Mouse (Mus musculus) neural tube, embryonic 12.5 days (tissue): ENCODE measurements around the gene Brip1. TPM values are rescaled to one million over a fixed set of nuclear protein-coding genes. Genes with fewer than 3 reads are reported as not detected.
A peak's percentile ranks its signal among the peaks of the same experiment; 100 is the strongest.

Source experiments
- ATAC-seq: fragments of 200-750 bp; cut with Nextera tagmentation; 2 replicates; pipeline ENCODE4 v1.8.0; 2017; ENCODE audit warnings: low read depth, mild to moderate bottlenecking, moderate TSS enrichment, moderate library complexity; ENCODE audit not compliant: low FRiP score
- H3K27ac ChIP-seq: fragments of 300-500 bp; sonication (generic); 2 replicates; pipeline ENCODE4 v1.5.1; 2016
- H3K27me3 ChIP-seq: fragments of 300-500 bp; sonication (generic); replicated peaks from 2 replicates; pipeline ENCODE4 v1.6.1; 2016; ENCODE audit warnings: mild to moderate bottlenecking
- H3K36me3 ChIP-seq: fragments of 300-500 bp; sonication (generic); 2 replicates; pipeline ENCODE4 v1.6.1; 2016; ENCODE audit warnings: mild to moderate bottlenecking
- H3K4me1 ChIP-seq: fragments of 300-500 bp; sonication (generic); 2 replicates; pipeline ENCODE4 v1.6.1; 2016
- H3K4me2 ChIP-seq: fragments of 300-500 bp; sonication (generic); replicated peaks from 2 replicates; pipeline ENCODE4 v1.6.1; 2016; ENCODE audit warnings: mild to moderate bottlenecking
- H3K4me3 ChIP-seq: fragments of 300-500 bp; sonication (generic); 2 replicates; pipeline ENCODE4 v1.5.1; 2016
- H3K9ac ChIP-seq: fragments of 300-500 bp; sonication (generic); 2 replicates; pipeline ENCODE4 v1.6.1; 2016; ENCODE audit warnings: mild to moderate bottlenecking
- H3K9me3 ChIP-seq: fragments of 300-500 bp; sonication (generic); 2 replicates; pipeline ENCODE4 v1.6.1; 2016; ENCODE audit warnings: mild to moderate bottlenecking
- WGBS: fragments of 180-500 bp; shearing (Covaris S2); methylation state at CpG from one replicate; pipeline ENCODE4 v1.1.7; 2016; 5-methylcytosine and 5-hydroxymethylcytosine counted together
- polyA plus RNA-seq: library from polyadenylated mRNA; unstranded; fragments of >200 nt; fragmentation: Nextera tagmentation; extraction: Ambion mirVana; gene quantifications from 2 replicates; pipeline ENCODE4 v1.2.1, GENCODE M21; 2016

Gene Brip1
- 4.8 and 5.6 TPM in 2 replicates for polyA plus RNA-seq

DNA sequence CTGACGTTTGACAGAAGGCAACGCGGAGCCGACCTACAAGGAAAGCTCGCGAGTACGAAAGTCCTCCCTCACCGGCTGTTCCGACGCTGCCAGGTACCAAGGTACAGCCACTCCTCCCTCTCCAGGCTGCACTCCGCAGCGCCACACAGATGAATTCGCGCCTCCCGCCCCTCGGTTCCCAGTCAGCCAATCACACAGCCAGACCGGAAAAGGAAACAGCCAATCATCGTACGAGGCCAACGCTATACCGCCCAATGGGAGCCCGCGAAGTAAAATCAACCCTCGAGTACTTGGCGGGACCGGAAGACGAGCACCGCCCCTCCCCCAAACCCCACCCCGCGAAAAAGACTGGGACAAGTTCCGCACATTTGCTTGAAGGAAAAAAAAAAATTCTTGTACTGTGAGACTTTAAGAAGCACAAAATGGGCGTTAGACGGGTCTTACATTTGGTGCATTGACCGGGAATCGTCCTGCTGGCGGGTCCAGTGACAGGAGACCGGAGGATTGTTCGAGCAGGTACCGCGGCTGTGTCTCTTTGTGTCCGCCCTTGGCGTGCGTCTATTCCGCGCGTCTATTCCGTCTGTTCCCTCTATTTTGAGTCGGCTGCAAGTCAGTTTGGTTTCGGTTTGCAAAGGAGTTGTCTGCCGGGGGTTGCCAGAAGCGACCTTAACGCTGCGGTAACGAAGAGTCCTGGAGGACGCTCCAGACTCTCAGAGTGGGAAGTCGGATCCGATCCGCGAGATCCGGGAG lies at the start of gene Brip1:
Gene Brip1, minus strand, starts transcription at position 157 of the 750 bp plus-strand sequence.
- ATAC-seq, result peak; percentile 98
- Histone ChIP-seq H3K4me2 (peak within 1 kb of the TSS; percentile 62), H3K4me3 (peak within 1 kb of the TSS; percentile 71), H3K27me3 (no peaks in the 10 kb centered on the region), H3K27ac (peak within 1 kb of the TSS; percentile 37; the same call in 1 of the 2 replicates), H3K4me1 (peaks cover 4% of the 10 kb centered on the region; the same call in 1 of the 2 replicates), H3K9me3 (peaks cover 10% of the 10 kb centered on the region; the same call in 1 of the 2 replicates), H3K36me3 (peaks cover 35% of the 10 kb centered on the region), H3K9ac (peak within 1 kb of the TSS; percentile 75)
- under 1% methylated on average over 60 of the region's 60 CpGs for WGBS

DNA sequence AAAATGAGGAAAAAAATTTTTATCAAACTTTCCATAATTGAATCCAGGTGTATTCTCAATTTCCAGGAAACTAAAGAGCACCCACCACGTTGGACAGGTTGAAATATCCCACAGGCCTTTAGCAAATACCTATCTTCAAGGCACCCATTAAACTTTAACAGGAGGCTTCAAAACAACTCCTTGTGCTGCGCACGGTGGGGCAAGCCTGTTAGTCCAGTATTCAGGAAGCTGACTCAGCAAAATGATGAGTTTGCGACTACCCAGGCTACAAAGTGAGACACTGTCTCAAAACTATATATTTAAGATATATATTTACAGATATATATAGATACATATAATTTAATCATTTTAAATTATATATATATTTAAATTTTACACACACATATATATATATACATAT lies 31.5 kb upstream of the Brip1 start:
- Histone ChIP-seq H3K27me3 (no peaks in the 10 kb centered on the region), H3K4me1 (no peaks in the 10 kb centered on the region), H3K9me3 (no peaks in the 10 kb centered on the region), H3K27ac (no peak overlapping the region), H3K4me3 (no peak overlapping the region), H3K9ac (no peak overlapping the region), H3K36me3 (peaks cover 54% of the 10 kb centered on the region), H3K4me2 (no peak overlapping the region)
- WGBS, result 92% methylated on average over 4 of the region's 4 CpGs
- ATAC-seq, result no peak

DNA sequence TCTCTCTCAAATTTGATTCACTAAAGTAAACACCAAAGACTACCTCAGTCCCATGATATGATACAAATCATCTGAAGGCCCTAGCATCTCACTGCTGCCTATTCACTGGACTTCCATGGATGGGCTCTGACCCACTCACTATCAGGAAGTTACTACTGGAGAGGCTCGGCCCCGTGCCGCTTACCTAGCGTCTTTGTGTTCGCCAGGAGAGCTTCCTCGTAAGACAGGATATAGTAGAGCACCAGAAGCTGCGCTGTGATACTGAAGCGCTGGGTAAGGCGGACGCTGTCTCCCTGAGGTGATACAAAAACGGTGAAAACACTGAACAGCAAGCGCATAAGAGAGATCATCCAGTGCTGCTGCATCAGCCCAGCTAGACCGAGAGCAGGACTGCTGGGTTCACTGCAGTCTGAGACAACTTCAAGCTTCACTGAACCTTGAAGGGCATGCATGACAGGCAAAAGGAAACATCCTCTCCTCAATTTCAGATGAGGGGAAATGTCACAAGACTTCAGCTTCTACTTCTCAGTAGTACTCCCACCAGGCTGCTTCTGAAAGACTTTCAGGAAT lies 30.9 kb upstream of the Brip1 start:
- WGBS, result 95% methylated on average over 13 of the region's 13 CpGs
- no peaks in the 10 kb centered on the region for H3K4me1 ChIP-seq

DNA sequence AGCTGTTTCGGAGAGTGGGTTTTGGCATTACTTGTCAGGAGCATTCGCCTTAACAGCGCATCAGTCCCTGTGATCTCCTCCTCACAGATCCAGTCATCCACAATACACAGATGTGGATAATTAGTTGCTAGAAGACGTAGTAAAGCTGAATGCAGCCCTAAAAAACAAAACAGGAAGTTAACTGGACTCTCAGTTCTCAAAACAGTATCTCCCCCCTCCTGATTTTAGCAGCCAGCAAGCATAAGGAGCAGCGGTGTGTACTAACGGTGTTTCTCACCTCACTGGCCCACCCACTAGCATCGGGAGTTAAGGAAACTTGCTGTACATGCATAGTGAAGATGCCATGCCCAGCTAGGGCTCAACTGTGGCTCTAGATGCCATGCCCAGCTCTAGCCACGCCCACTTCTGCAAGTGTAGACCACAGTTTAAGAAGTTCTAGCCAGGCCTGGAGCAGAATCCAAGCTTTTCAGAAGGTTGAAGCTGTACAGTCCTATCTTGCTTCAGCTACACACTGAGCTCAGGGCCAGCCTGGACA lies 25.7 kb upstream of the Brip1 start:
- no peak overlapping the region for H3K4me3 ChIP-seq
- H3K36me3 ChIP-seq, result peaks cover 75% of the 10 kb centered on the region
- ATAC-seq, result no peak
- H3K27ac ChIP-seq, result no peak overlapping the region
- H3K27me3 ChIP-seq, result no peaks in the 10 kb centered on the region
- H3K4me2 ChIP-seq, result no peak overlapping the region
- WGBS, result 90% methylated on average over 8 of the region's 8 CpGs
- no peak overlapping the region for H3K9ac ChIP-seq
- H3K9me3 ChIP-seq, result no peaks in the 10 kb centered on the region
- H3K4me1 ChIP-seq, result no peaks in the 10 kb centered on the region

More for the DNA sequence above, 30.9 kb upstream of the Brip1 start:
- H3K36me3 ChIP-seq, result peaks cover 53% of the 10 kb centered on the region
- no peak overlapping the region for H3K4me3 ChIP-seq
- H3K27me3 ChIP-seq, result no peaks in the 10 kb centered on the region
- H3K9me3 ChIP-seq, result no peaks in the 10 kb centered on the region
- ATAC-seq, result no peak
- H3K4me2 ChIP-seq, result no peak overlapping the region
- H3K27ac ChIP-seq, result no peak overlapping the region
- no peak overlapping the region for H3K9ac ChIP-seq

DNA sequence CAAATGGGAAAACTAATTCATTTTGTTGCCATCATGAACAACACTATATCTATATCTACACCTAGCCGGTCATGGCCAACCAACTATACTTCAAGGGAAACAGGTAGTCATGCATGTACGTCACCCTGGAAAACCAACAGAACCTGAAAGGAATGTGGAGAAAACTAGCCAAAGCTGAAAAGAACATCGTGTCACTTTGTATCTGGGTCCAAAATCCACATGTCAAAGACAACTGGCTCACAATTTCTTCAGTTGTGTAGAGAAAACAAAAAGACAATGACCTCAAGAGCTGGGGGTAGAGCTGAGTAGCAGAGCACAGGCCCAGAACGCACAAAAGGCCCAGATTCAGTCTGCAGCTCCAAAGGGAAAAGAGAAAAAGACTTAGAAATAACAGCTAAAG lies 24.8 kb upstream of the Brip1 start:
- no peak overlapping the region for H3K27ac ChIP-seq
- no peak for ATAC-seq
- H3K27me3 ChIP-seq, result no peaks in the 10 kb centered on the region
- H3K9me3 ChIP-seq, result no peaks in the 10 kb centered on the region
- H3K4me2 ChIP-seq, result no peak overlapping the region
- no peak overlapping the region for H3K4me3 ChIP-seq
- no peaks in the 10 kb centered on the region for H3K4me1 ChIP-seq
- no peak overlapping the region for H3K9ac ChIP-seq
- H3K36me3 ChIP-seq, result peaks cover 72% of the 10 kb centered on the region
- WGBS, result 88% methylated on average over 4 of the region's 4 CpGs

DNA sequence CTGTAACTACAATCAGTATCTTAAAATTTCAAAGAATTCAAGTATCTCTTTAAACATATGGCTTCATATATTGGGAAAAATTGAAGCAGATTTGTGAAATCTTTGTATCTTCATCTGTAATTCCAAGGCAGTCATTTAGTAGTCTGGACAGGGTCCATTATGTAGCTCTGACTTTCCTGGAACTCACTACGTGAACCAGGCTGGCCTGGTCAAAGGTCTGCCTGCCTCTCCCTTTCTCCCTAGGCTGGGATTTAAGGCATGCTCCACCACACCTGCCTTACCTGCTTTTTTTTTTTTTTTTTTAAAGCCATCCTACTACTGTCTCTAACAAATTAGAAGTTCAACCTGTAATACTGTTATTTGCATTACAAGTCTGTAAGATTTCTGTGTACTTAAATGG lies 10.8 kb upstream of the Brip1 start:
- no peak for ATAC-seq
- Histone ChIP-seq H3K27me3 (no peaks in the 10 kb centered on the region), H3K9ac (no peak overlapping the region), H3K36me3 (peaks cover 66% of the 10 kb centered on the region), H3K9me3 (no peaks in the 10 kb centered on the region), H3K4me2 (no peak overlapping the region), H3K4me3 (no peak overlapping the region), H3K27ac (no peak overlapping the region), H3K4me1 (no peaks in the 10 kb centered on the region)
- 89% methylated on average over 1 of the region's 1 CpGs for WGBS

DNA sequence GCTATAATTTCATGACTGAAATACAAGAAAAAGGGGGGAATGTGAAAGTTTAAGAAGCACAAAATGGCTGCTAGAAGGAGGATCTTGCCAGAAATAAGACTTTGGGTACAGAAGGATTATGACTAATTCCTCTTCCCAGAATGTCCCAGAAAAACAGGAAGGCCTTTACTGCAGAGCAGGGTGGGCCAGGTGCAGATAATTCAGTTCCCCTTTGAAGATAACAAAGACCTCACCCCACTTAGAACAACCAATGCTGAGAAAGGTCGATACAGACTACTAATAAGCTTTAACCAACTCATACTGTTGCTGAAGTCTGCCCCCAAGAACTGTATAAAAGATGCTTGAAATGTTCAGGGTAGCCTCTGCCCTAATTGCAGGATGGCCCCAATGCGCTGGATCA lies 8.1 kb upstream of the Brip1 start:
- ATAC-seq, result no peak
- 96% methylated on average over 2 of the region's 2 CpGs for WGBS
- Histone ChIP-seq H3K9me3 (no peaks in the 10 kb centered on the region; the same call in 1 of the 2 replicates), H3K27ac (no peak overlapping the region), H3K4me2 (no peak overlapping the region), H3K9ac (no peak overlapping the region), H3K4me3 (no peak overlapping the region), H3K36me3 (peaks cover 71% of the 10 kb centered on the region), H3K27me3 (no peaks in the 10 kb centered on the region), H3K4me1 (no peaks in the 10 kb centered on the region)

DNA sequence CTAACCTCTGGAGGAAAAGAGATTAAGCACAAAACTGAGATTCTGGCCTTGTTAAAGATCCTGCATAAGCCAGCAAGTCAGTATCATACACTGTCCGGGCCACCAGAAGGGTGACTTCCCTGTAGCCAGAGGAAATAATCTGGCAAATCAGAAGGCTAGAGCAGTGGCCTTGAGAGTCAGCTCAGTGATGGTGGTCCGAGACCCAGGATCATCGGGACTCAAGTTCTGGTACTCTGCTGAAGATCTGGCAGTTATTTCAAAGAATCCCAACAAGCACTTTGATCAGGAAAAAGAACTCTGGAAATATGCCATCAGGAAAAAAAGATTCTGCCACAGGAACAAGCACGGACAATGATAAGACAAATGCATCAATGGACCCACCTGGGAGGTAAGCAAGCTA lies 4.9 kb upstream of the Brip1 start:
- no peaks in the 10 kb centered on the region for H3K27me3 ChIP-seq
- no peak overlapping the region for H3K27ac ChIP-seq
- H3K9ac ChIP-seq, result no peak overlapping the region
- WGBS, result 95% methylated on average over 4 of the region's 4 CpGs
- H3K4me2 ChIP-seq, result no peak overlapping the region
- peaks cover 69% of the 10 kb centered on the region for H3K36me3 ChIP-seq
- no peak overlapping the region for H3K4me3 ChIP-seq
- ATAC-seq, result no peak
- H3K4me1 ChIP-seq, result peaks cover 4% of the 10 kb centered on the region; the same call in 1 of the 2 replicates
- H3K9me3 ChIP-seq, result peaks cover 10% of the 10 kb centered on the region; the same call in 1 of the 2 replicates

DNA sequence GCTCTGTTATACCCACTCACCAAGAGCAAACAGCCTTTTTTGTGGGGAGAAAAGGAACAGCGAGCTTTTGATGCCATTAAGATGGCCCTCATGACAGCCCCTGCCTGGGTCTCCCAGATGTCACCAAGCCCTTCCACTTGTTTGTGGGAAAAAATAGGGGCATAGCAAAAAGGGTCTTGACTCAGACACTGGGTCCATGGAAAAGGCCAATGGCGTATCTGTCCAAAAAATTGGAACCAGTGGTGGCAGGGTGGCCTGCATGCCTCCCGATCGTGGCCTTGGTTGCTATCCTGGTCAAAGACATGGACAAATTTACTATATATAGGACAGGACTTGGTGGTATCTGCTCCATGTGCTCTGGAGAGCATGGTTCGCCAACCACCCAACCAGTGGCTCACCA lies 4.0 kb upstream of the Brip1 start:
- peaks cover 4% of the 10 kb centered on the region; the same call in 1 of the 2 replicates for H3K4me1 ChIP-seq
- H3K9ac ChIP-seq, result no peak overlapping the region
- ATAC-seq, result no peak
- H3K4me3 ChIP-seq, result no peak overlapping the region
- peaks cover 10% of the 10 kb centered on the region; the same call in 1 of the 2 replicates for H3K9me3 ChIP-seq
- no peaks in the 10 kb centered on the region for H3K27me3 ChIP-seq
- peaks cover 69% of the 10 kb centered on the region for H3K36me3 ChIP-seq
- no peak overlapping the region for H3K27ac ChIP-seq
- no peak overlapping the region for H3K4me2 ChIP-seq
- 97% methylated on average over 5 of the region's 5 CpGs for WGBS

DNA sequence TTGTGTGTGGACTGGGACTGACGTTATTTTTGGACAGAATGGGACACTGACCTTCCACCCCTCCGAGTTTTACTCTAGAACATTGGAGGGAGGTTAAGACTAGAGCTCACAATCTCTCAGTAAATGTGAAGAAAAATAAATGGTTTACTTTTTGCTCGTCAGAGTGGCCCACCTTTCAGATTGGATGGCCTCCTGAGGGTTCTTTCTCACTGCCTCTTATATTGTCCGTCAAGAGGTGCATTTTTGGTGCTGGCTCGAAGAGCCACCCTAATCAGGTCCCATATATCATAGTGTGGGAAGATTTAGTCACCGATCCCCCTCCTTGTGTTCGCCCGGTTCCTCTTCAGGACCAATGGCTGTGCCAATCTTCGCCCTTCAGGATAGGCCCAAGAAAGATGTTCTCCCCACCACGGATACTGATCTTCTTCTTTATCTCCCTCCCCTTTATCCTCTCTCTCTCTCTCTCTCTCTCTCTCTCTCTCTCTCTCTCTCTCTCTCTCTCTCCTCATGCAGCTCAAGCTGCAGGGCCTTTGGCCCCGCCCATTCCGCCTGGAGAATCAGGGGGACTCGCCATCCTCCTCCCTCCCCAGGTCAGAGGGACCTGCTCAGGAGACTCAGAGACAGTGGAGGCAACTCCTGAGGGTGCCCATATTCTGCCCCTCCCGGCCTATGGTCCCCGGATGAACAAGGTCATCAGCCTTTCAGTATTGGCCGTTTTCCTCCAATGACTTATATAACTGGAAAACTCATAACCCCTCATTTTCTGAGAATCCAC lies 1.1 kb upstream of the Brip1 start:
- Histone ChIP-seq H3K4me3 (peak overlapping the region; percentile 71), H3K27ac (no peak overlapping the region), H3K27me3 (no peaks in the 10 kb centered on the region), H3K36me3 (peaks cover 44% of the 10 kb centered on the region), H3K9ac (peak overlapping the region; percentile 75), H3K9me3 (peaks cover 10% of the 10 kb centered on the region; the same call in 1 of the 2 replicates), H3K4me2 (peak overlapping the region; percentile 62), H3K4me1 (peaks cover 4% of the 10 kb centered on the region; the same call in 1 of the 2 replicates)
- no peak for ATAC-seq
- 51% methylated on average over 16 of the region's 16 CpGs for WGBS

DNA sequence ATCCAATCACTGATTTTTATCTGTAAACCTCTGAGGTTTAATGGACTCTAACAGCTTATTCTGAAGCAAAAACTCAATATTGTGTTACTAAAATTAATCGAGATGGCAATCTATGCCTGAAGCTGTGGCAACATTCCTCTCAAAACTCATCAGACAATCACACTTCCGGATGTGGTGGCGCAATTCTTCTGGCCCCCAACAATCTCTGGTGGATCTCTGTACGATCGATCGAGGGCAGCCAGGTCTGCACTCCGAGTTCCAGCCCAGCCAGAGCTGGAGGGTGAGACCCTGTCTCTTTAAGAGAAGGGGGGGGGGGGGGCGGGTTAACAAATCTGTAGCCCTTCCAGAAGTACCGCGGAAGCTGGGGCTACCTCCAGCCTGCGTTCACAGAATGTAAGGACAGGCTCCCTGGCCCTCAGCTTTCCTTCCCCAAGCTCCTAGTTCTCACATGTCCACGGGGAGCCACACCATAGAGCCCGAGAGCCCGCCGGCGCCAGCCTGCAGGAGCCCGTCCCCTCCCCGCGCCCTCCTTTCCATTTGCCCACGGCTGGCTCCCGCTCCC lies 452 bp downstream of the Brip1 start:
- peak overlapping the region; percentile 71 for H3K4me3 ChIP-seq
- H3K9me3 ChIP-seq, result peaks cover 10% of the 10 kb centered on the region; the same call in 1 of the 2 replicates
- H3K4me1 ChIP-seq, result peaks cover 4% of the 10 kb centered on the region; the same call in 1 of the 2 replicates
- H3K4me2 ChIP-seq, result peak overlapping the region; percentile 58
- peaks cover 29% of the 10 kb centered on the region for H3K36me3 ChIP-seq
- peak; percentile 77 for ATAC-seq
- WGBS, result 2% methylated on average over 21 of the region's 21 CpGs
- no peak overlapping the region for H3K27ac ChIP-seq
- H3K27me3 ChIP-seq, result no peaks in the 10 kb centered on the region
- H3K9ac ChIP-seq, result peak overlapping the region; percentile 6; the same call in 1 of the 2 replicates
